Mouse (Mus musculus) testis, postnatal 10 days (tissue): Measurements from ENCODE around the gene Mum1.

Source experiments
- DNase-seq: peaks from one replicate; pipeline ENCODE4 v3.0.0; 2021; ENCODE audit warnings: low spot score

The Mum1 gene

DNA sequence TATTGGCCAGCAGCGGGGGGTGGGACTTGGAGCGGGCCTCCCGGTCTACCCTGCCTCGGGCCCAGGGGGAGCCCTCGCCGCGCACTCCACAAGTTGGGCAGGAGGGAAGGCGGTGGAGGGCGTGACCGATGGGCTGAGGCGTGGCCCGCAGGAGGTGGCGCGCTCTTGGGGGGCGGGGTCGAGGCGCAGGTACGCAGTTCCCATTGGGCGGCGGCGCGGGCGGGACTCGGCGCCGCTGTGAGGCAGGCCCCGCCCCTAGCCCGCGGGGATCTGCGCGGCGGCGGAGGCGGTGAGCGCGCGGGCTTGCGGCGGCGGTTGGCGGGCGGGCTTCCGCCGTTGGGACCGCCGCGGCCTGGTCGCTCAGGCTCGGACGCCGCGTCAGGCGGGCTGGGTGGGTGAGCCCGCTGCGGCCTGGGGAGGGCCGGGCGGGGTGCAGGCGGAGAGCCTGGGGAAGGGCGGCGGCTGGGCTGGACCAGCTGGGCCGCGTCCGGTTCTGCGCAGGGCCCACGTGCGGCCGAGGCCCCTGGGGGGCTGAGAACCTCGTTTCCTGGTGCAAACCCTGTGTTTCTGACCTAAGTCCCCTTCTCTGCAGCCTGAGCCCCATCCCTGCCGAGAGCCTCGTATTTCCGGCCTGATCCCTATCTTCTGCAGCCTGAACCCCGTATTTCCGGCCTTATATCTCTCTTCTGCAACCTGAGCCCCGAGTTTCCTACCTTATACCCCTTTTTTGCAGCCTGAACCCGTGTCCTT lies at the start of gene Mum1:
Mum1 (plus strand) TSS at position 19 of the 750 bp plus-strand sequence.
- peak; percentile 99 for DNase-seq

DNA sequence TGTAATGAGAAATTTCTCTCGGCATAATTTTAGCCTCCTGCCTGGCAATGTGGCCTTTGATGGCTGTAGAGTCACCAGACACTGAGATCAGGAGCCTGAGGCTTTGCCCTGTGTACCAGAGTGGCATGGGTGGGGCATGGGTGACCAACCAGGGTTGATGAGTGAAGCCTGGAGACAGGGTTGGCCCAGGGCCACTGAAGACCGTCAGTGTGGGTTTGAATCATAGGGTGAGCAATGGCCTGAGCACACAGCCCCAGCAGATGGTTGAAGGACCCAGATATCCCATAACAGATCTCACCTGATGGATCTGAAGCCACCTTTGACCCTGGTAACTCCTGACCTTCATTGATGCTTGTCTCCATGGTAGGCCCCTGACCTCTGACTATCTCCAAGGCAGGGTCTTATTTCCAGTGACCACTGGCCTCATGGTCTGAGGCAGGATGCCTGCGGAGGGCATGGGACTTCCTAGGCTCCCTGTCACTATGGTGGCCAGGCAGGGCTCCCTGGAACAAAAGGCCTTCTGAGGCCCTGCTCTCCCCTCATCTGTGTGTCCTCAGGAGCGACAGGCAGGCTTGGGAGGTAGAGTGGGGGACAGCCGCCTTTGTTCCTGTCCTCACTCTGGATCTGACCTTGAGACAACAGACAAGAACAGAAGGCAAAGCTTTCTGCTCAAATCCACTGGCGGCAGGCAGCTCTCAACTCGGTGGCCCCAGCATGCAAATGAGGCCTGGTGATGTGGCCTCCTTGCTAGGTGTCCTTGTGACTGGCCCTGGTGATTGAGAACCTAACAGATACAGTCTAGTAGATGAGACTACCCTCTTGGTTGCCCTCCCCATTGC lies 48.6 kb upstream of the Mum1 start:
- DNase-seq = no peak

DNA sequence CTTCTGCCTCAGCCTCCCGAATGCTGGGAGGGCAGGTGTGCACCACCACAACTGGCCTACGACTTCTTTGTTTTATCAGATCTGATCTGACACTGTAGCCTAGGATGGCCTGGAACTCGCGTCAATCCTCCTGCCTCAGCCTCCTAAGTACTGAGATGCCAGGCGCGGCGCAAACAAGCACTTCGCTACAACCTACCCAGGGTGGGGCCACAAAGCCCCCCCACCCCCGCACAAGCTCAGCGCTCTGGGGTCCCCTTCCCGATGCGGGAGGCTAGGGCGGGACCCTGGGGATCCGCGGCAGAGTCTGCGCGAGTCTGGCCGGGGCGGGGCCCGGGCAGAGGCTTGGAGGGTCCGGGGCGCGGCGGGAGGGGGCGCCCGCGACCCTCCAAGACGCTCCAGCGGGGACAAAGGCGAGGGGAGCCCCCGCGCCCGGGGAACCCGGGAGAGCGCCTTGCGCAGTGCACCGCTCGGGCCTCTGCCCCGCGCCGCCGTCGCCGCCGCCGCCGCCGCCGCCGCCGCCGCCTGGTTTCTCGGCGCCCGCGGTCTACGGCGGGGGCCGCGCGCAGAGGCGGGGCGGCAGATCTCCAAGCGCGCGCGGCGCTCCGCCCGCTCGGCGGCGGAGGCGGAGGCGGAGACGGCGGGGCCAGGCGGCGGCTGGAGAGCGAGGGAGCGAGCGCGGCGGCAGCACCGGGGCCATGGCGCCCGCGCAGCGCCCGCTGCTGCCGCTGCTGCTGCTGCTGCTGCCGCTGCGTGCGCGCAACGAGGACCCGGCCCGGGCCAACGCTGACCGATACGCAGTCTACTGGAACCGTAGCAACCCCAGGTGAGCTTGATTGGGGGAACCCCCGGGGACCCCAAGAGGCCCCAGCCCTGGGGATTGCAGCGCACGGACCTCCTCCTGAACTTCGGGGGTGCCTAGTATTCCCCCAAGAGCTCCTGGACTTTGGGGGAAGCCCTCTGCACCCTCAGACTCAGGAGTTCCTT lies 46.9 kb upstream of the Mum1 start, which contains the start of gene Efna2:
Efna2 (plus strand) TSS at position 415 of the 984 bp plus-strand sequence.
- peak; percentile 61 for DNase-seq

DNA sequence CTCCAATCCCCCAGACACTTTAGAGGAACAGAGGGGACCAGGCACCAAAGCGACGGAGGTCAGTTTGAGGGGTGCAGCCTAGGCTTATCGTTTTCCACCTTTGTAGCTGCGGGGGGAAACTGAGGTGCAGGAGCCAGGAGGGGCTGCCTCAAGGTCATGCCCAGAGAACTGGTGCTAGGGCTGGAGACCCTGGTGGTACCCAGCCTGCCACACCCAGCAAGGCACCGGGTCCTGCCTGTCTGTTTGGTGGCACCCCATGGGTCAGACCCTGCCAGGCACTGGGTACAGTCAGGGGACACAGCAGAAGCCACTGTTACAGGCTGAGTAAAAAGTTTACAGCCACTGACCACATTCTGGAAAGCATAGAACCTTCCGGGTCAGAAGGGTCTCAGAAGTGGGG lies 45.9 kb upstream of the Mum1 start:
- peak; percentile 39 for DNase-seq

DNA sequence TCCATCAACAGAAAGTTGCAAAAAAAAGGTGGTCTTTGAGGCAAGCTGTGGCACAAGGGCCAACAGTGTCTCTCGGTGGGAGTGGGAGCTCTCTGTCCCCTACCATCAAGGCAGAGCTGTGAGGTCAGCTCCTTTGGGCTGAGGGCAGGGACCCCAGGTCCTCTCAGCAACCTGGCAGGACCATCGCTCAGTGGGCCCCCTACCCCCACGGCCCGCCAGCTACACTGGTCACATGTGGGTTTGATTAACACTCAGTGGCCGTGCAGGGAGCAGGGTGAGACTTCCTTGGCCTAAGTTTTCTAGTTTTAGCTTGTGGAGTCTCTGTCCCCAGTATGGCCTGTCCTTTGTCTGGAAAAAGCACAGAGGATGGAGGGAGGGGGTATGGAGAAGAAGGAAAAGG lies 45.4 kb upstream of the Mum1 start:
- DNase-seq = no peak

DNA sequence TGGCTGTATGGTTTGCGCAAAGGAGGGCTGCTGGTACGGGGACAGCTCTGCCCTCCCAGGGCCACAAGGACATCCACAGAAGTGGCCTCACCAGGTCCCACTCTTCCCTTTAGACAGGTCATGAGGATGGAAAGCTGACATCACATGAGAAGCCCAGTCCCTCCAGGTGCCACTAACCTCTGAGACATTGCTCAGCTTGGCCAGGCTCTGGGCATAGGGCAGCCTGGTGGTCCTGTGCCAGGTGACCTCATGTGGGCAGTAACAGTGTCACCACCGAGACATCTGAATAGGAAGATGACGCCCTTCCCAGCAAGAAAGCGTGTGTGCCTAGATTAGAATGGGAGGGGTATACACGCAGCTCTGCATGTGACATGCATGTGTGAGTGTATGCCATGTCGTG lies 43.7 kb upstream of the Mum1 start:
- DNase-seq = no peak

DNA sequence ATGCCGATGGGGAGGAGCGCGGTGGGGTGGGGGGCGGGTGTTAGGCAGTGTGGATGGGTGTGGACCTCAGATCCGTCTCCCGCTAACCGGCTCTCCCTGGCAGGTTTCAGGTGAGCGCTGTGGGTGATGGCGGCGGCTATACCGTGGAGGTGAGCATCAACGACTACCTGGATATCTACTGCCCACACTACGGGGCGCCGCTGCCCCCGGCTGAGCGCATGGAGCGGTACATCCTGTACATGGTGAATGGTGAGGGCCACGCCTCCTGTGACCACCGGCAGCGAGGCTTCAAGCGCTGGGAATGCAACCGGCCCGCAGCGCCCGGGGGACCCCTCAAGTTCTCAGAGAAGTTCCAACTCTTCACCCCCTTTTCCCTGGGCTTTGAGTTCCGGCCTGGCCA lies 39.6 kb upstream of the Mum1 start:
- no peak for DNase-seq

DNA sequence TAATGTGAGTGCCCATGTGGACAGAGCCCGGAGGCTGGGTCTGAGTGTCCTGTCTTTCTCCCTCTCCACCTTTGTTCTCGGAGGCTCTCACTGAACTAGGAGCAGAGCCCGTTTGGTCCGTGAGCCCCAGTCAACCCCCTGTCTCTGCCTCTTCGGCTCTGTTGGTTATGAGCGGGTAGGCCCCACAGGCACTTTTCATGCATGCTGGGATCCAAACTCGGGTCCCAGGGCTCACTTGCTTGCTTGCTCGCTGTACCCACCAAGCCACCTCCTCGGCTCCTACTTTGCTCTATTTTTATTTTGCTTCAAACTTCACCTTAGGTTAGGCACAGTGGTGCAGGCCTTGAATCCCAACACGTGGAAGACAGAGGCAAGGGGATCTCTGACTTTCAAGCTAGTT lies 38.5 kb upstream of the Mum1 start:
- DNase-seq = no peak

DNA sequence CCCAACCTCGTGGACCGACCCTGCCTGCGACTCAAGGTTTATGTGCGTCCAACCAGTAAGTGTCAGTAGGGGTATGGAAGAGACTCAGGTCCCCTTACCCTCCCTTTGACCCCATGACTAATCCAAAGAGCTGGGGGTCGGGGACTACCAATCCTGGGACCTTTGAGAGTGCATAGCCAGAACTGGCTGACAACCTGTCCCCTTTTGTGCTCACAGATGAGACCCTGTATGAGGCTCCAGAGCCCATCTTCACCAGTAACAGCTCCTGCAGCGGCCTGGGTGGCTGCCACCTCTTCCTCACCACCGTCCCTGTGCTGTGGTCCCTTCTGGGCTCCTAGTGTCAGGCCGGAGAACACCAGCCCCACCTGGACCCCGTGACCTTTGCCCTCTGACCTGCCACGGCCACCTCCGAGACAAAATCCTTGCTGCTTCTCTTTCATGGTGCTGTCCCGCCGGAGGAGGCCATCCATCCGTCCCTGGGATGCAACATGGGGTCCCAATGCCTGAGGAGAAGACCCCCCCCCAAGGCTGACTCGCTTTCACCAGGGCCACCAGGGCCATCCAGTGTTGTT lies 37.7 kb upstream of the Mum1 start:
- no peak for DNase-seq

DNA sequence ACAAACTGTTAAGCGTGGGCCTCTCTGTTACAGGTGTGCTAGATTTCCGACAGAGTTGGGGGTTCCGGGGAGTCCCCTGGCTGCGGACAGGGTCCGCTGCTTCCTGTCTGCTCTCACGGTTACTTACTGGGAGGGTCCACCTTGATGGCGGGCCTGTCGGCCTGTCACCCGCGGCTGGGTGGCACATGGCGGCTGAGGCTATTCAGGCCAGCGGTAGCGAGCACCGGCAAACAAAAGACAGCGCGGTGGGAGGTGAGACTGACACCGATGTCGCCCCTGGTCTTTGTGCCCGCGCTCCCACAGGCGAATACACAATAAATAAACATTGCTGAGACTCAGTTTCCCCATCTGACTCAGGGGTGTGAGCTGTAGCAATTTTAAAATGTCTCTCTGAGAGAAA lies 36.2 kb upstream of the Mum1 start:
- DNase-seq = no peak

DNA sequence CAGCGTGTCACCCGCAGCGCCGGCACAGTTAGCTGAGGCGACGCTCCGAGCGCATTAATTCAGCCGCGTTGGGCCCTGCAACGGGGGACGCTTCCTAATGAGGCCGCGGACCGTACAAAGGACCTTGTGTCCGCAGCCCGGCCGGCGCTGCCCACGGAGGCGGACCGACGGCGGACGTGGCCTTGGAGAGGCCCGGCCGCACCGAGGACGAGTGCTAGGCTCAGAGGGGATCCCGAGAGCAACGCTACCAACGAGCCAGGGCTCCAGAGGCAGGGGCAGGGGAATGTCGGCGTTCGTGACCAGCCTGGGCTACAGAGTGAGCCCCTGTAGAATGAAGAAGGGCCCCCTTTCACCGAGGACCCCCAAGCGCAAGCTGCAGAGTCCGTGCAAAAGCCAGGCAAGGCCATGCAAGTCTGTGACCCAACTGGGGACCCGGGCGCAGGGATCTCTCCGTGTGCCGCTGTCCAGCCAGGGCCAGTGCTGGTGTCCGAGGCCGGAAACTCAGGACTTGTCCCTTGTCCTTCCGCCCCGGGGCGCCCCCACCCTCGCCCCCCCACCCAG lies 35.7 kb upstream of the Mum1 start:
- peak; percentile 67 for DNase-seq

DNA sequence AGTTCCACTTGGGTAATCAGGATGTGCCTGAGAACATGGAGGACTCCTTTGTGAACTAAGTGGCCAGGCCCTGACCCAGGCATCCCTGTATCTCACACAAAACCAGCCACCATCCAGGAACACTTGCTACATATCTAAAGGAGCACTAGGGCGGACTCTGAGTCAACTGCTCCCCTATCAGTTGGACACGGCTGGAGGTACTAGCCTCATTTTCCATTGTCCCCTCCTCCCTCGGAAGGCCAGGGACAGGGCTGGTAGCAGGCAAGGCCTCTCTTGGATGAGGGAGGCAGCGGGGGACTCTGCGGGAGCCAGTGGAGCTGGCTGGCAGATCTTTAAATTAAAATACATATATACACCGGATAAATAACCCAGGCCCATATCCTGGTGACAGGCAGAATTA lies 32.3 kb upstream of the Mum1 start:
- DNase-seq = no peak

DNA sequence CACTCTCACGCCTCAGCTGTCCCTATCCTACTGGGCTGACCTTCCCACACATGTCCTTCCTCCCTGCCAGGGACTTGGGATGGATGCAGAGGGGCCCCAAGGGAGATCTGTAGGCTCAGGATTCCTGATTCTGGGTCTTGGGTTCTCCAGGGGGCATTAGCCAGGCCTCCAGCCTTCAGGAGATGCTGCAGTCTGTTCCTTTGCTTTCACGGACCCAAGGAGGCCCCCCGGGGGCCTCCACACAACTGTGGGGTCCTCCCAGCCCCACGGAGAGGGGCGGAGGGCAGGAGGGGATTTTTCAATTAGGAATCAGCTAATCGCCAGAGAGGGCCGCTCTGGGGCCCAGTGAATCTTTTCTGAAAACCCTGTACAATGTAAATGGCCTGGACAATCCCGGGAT lies 31.8 kb upstream of the Mum1 start:
- DNase-seq = no peak

DNA sequence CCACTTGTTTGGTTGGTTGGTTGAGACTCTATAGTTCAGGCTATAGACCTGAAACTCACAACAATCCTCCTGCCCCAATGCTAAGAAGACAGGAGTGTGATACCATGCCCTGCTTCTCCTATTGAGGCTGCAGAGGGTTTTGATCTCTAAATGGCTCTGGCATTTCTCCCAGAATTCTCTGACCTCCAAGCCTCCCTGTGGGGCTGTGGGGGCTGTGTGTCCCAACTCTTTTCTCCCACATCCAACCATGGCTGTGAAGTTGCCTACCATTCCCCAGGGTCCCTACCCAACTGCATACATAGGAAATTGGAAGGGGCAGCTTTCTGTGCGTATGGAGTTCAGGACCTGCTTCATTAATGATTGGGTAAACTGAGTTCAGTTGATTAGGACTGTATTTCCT lies 30.1 kb upstream of the Mum1 start:
- DNase-seq = no peak

DNA sequence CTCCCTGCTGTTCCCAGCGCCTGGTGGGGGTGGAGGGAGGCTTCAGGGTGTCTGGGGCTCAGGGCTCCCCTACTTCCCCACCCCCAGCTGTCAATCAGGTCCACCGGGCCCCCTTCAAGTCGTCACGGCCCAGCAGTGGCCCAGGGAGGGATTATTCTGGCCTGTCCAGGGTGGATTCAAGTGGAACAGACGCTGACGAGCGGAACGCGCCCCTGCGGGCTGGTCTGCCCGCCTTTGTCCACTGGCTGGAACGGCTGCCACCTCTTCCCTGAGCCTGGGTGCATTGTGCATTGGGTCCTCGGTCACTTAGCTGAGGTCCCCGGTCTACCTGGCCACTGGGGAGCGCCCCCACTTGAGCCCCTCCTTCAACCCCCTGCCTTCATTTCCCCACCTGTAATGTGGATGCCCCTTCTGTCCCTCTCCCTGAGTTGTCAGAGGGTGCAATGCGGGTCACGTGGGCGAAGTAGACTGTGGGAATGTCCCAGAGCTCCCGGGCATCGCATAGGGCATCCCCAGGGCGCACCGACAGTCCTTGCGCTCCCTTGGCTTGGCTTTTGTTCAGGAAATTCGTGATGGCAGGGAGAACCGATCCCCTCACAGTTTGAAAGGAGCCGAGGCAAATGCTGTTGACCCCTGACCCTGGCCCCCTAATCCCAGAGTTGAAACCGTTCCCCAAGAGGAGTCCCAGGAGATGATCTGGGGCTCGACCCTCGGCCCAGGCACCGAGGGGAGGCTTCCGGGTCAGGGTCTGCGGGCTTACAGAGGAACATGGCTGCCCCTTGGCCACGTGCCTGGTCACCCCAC lies 29.3 kb upstream of the Mum1 start:
- no peak for DNase-seq

DNA sequence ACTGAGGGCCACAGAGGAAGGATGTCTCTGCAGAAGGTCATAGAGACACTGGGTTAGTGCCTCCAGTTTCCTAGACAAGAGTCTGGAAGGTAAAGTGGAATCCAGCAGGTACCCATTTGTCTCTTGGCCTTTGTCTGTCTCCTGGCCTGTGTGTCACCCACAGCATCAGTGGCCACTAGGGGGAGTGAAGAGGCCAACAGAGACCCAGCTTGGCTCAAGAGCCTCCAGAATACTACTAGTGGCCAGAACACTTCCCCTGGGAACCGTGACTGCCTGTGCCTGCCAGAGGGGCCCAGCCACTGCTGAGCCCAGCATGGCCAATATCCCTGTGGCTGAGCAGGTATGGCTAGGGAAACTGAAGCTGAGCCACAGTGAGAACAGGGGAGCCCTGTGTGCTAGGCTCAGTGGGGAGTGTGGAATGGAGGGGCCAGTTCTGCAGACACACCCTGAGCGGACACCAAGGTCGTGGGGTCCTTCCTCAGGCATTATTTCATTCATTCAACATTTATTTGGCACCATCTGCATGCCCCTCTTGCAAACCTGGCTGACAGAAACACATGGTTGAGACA lies 26.7 kb upstream of the Mum1 start:
- peak; percentile 84 for DNase-seq

DNA sequence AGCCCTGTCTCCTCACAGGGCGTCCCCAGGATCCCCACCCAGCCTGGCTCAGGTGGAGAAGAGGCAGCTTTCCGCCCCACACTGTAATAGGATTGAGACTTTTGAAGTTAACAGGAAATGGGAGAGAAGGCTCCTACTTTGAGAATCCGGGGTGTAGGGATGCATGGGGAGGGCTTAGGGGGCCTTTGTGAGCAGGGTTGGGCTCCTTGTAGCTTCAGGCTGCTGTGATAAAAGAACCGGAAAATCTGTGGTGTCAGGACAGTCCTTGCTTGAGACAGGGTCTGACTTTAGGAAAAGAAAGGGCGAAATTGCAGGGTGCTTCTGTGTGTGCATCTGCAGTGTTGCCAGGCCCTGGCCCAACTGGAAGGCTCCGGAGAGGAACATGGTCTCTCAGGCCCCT lies 25.7 kb upstream of the Mum1 start:
- no peak for DNase-seq

DNA sequence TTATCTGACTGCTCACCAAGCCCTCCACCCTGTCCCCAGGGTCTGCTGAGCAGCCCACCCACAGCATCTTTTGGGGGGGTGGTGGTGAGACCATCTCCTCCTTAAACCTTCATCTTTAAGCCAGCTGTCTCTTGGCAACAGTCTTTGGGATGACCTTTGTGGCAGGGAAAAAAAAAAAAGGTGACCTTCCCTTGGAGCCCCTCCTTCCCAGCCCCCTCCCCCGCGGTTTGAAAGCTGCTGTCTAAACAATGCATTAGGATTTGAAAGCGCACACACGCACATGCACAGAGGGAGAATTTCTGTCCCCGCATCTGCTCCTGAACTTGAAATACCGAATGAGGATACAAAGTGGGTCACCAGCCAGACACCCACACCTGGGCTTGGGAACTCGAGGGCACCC lies 22.2 kb upstream of the Mum1 start:
- no peak for DNase-seq

DNA sequence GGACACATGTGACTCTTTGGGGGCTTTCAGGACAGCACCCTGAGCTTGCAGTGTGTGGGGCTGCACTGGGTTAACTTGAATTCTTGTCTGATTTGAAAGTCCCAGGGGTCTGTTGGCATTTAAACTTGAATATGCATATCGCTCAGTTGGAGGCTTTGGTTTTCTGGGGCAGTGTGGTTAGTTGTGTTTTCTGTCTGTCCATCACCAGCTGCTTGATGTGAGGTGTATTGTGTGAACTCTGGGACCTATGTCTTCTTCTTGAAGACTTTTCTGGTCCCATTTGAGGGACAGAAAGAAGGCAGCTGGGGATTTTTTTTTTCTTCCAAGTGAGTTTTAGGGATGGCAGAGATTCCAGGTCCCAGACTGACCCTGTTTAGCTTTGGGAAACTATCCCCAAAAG lies 19.0 kb upstream of the Mum1 start:
- no peak for DNase-seq

DNA sequence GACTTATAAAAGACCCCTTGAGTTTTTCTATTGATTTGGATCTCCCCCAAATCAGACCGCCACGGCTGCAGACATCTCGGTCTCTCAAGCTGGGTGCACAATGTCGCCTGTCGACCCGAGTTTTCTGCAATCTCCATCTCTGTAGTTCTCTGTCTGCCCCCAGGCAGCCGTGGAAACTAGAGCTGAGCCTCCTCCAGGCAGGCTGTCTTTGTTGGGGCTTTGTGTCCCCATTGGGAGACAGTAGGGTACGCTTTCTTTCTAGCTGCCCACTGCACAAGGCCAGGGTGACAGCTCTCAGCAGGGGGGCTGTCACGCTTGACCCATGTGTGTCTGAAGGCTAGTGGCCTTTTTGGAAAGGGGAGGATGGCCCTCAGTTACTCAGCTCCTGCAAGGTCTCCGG lies 18.6 kb upstream of the Mum1 start:
- DNase-seq = no peak
